Mouse (Mus musculus) embryonic facial prominence, embryonic 13.5 days (tissue): Measurements from ENCODE around the gene Stat6. TPM values are rescaled to one million over a fixed set of nuclear protein-coding genes. Genes with fewer than 3 reads are reported as not detected.

Experiments
- ATAC-seq: fragments of 200-750 bp; cut with Nextera tagmentation; 2 replicates; pipeline ENCODE4 v1.8.0; 2017; ENCODE audit warnings: low read depth; ENCODE audit not compliant: insufficient number of reproducible peaks, insufficient read depth, low FRiP score, low TSS enrichment
- H3K27ac ChIP-seq: fragments of 300-500 bp; sonication (generic); 2 replicates; pipeline ENCODE4 v1.5.1; 2015; ENCODE audit warnings: moderate library complexity, mild to moderate bottlenecking, inconsistent platforms
- H3K27me3 ChIP-seq: fragments of 300-500 bp; sonication (generic); 2 replicates; pipeline ENCODE4 v1.6.1; 2015; ENCODE audit warnings: mild to moderate bottlenecking, inconsistent platforms
- H3K36me3 ChIP-seq: fragments of 300-500 bp; sonication (generic); 2 replicates; pipeline ENCODE4 v1.6.1; 2015; ENCODE audit warnings: mild to moderate bottlenecking, inconsistent platforms
- H3K4me1 ChIP-seq: fragments of 300-500 bp; sonication (generic); 2 replicates; pipeline ENCODE4 v1.6.1; 2015; ENCODE audit warnings: inconsistent platforms
- H3K4me2 ChIP-seq: fragments of 300-500 bp; sonication (generic); 2 replicates; pipeline ENCODE4 v1.6.1; 2015; ENCODE audit warnings: moderate library complexity, mild to moderate bottlenecking, inconsistent platforms
- H3K4me3 ChIP-seq: fragments of 300-500 bp; sonication (generic); 2 replicates; pipeline ENCODE4 v1.5.1; 2015; ENCODE audit warnings: mild to moderate bottlenecking, inconsistent platforms
- H3K9ac ChIP-seq: fragments of 300-500 bp; sonication (generic); 2 replicates; pipeline ENCODE4 v1.6.1; 2015; ENCODE audit warnings: mild to moderate bottlenecking, inconsistent platforms
- H3K9me3 ChIP-seq: fragments of 300-500 bp; sonication (generic); 2 replicates; pipeline ENCODE4 v1.6.1; 2016; ENCODE audit warnings: inconsistent platforms
- WGBS: fragments of 180-500 bp; shearing (Covaris S2); methylation state at CpG from one replicate; pipeline ENCODE4 v1.1.7; 2015; ENCODE audit warnings: mixed read lengths; 5-methylcytosine and 5-hydroxymethylcytosine counted together
- polyA plus RNA-seq: library from polyadenylated mRNA; unstranded; fragments of >200 nt; fragmentation: Nextera tagmentation; extraction: Ambion mirVana; gene quantifications from 2 replicates; pipeline ENCODE4 v1.2.1, GENCODE M21; 2015

Stat6 gene
- polyA plus RNA-seq, 1 experiment from 2014 or later, result 21.1 TPM

DNA sequence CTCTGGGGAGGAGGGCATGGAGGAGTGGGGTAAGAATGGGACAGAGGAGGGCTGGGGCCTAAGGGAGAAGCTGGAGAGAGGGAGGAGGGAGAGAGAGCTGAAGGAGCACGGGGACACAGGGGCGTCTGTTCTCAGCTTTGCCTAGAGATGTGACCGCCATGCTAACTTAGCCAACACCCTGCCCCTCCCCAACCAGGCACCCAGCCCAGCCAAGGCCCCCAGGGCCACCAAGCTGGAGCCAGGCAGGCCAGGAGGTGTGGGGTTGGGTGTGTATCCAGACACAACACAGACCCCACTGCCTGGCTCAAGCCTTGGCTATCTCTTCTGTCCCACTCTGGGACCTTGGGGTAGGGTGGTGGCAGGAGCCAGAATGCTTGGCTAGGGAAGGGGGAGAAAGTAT is 27.2 kb upstream of the Stat6 start:
- WGBS, result 33% methylated on average over 3 of the region's 3 CpGs

DNA sequence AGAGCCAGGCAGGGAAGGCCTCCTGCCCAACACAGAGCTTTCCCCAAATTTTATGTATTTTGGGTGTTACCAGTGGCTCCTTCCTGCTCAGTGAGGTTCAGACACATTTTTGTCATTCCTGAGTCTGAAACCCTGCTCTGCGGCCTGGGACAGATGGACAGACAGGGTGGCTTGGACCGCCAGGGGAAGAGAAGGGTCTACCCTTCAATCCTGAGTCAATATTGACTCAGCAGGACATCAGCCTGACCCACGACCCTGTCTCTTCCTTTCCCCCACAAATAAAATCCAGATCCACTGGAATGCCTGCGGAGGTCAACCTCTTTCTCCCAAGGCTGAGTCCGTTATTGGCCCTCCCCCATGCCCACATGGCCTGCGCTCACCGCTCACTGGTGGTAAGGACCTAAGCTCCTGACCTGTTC is 26.5 kb upstream of the Stat6 start:
- ATAC-seq, result no peak
- H3K9me3 ChIP-seq, result no peaks in the 10 kb centered on the region
- H3K36me3 ChIP-seq, result peaks cover 30% of the 10 kb centered on the region
- peak overlapping the region; percentile 8; the same call in 1 of the 2 replicates for H3K4me3 ChIP-seq
- WGBS, result 23% methylated on average over 7 of the region's 7 CpGs
- H3K4me2 ChIP-seq, result peak overlapping the region; percentile 85
- H3K27me3 ChIP-seq, result no peaks in the 10 kb centered on the region
- peak overlapping the region; percentile 95 for H3K27ac ChIP-seq
- peaks cover 72% of the 10 kb centered on the region for H3K4me1 ChIP-seq
- H3K9ac ChIP-seq, result peak overlapping the region; percentile 64; the same call in 1 of the 2 replicates

More for the DNA sequence above, 27.2 kb upstream of the Stat6 start:
- Histone ChIP-seq H3K4me2 (peak overlapping the region; percentile 85), H3K4me1 (peaks cover 73% of the 10 kb centered on the region), H3K36me3 (peaks cover 35% of the 10 kb centered on the region), H3K27me3 (no peaks in the 10 kb centered on the region), H3K4me3 (peak overlapping the region; percentile 8; the same call in 1 of the 2 replicates), H3K9me3 (no peaks in the 10 kb centered on the region), H3K9ac (peak overlapping the region; percentile 64; the same call in 1 of the 2 replicates), H3K27ac (peak overlapping the region; percentile 95)
- no peak for ATAC-seq

DNA sequence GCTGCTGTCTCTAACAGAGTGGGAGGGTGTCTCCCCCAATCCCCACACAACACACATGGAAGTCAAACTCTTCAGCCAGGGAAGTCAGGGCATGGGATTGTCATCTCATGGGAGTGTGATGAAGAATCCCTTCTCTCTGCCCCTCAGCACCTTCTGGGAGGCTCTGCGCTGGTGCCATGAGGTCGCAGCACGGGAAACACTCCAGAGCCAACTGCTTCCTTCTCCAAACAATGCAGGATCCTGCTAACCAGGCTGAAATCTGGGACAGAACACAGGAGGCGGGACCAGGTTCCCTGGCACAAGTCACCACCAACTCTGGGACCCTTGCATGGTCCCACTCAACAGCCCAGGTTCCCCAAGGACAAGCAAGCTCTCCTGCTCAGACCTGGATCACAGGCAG is 25.5 kb upstream of the Stat6 start:
- Histone ChIP-seq H3K4me3 (peak overlapping the region; percentile 4; the same call in 1 of the 2 replicates), H3K27ac (peak overlapping the region; percentile 74), H3K36me3 (peaks cover 20% of the 10 kb centered on the region), H3K9me3 (no peaks in the 10 kb centered on the region), H3K27me3 (no peaks in the 10 kb centered on the region), H3K4me1 (peaks cover 77% of the 10 kb centered on the region), H3K4me2 (peak overlapping the region; percentile 85), H3K9ac (peak overlapping the region; percentile 44)
- 53% methylated on average over 4 of the region's 4 CpGs for WGBS
- ATAC-seq, result no peak

DNA sequence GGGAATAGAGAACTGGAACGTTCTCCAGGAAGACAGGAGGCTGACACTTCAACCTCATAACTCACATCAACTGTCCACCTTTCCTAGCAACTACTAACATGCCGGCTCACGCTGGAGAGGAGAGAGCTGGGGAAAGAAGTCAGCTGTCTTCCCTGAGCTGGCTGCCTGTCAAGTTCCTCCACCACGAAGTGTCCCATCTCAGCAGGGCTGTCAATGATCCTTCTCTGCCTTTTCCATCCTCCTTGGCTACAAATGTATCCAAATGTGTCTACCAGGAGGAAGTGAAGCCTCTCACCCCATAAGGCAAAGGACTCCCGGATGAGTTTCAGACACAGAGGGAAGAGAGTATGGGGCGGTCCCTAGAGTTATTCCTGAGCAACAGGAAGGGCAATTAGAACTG is 24.6 kb upstream of the Stat6 start:
- peaks cover 75% of the 10 kb centered on the region for H3K4me1 ChIP-seq
- ATAC-seq, result no peak
- peak overlapping the region; percentile 94 for H3K9ac ChIP-seq
- no peaks in the 10 kb centered on the region for H3K27me3 ChIP-seq
- H3K27ac ChIP-seq, result 0 out of 2 replicates have a peak overlapping the region, but pooled peaks have one; percentile 98
- H3K4me2 ChIP-seq, result peak overlapping the region; percentile 85
- H3K9me3 ChIP-seq, result no peaks in the 10 kb centered on the region
- 26% methylated on average over 6 of the region's 6 CpGs for WGBS
- H3K36me3 ChIP-seq, result peaks cover 11% of the 10 kb centered on the region
- peak overlapping the region; percentile 87 for H3K4me3 ChIP-seq

DNA sequence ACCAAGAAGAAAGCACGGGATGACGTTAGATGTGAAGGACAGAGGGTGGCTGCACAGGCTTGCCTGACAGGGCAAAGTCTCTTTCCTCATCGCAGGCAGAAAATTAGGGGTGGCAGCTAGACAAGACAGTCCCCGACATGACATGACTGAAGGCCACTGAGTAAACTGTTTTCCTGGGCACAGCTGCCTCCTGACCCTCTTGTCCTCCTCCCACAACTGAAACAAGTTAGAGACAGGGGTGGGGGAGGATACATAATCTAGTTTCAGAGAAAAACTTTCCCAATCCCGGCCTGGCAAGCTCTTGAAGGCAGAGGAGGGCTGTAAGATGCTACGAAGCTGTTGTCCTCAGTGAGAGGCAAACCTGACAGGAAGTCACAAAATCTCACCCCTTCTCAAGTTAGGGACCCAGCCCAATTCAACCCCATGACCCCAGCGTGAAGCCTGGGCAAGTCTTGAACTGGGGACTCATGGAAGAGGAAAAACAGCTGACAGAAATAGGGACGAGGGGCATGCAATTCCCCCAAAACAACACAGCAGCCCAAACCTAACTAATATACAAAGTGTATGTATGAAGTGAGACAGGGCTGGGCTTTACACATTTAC is 23.6 kb upstream of the Stat6 start:
- Histone ChIP-seq H3K9ac (peak overlapping the region; percentile 94), H3K27me3 (no peaks in the 10 kb centered on the region), H3K4me1 (peaks cover 64% of the 10 kb centered on the region), H3K4me3 (peak overlapping the region; percentile 87), H3K9me3 (no peaks in the 10 kb centered on the region), H3K36me3 (peaks cover 5% of the 10 kb centered on the region), H3K4me2 (peak overlapping the region; percentile 85), H3K27ac (peak overlapping the region; percentile 98)
- ATAC-seq, result no peak
- WGBS, result 13% methylated on average over 8 of the region's 8 CpGs

DNA sequence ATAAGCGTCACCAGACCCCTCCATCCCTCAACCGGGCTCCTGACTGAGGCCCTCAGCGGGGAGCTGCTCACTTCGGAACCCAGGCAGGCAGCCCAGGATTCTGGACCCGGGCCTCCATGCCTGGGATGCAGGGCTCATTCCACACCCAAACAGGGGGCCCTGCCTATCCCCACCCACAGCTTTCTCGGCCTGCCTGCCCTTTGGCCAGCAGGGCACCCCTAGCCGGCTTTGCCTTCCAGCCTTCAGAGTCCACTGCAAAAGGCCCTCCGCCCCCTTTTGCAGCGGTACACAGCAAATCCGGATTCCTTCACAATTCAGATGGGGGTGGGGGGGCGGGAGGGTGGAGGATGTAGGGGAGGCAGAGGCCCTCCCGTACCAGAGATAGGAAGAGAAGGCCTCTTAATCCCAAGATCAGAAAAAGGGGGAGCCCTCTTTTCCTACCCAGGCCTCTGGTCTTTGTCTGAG is 22.8 kb upstream of the Stat6 start:
- Histone ChIP-seq H3K9ac (peak overlapping the region; percentile 94), H3K4me1 (peaks cover 57% of the 10 kb centered on the region), H3K4me3 (peak overlapping the region; percentile 87), H3K9me3 (no peaks in the 10 kb centered on the region), H3K36me3 (peaks cover 5% of the 10 kb centered on the region), H3K27ac (peak overlapping the region; percentile 98), H3K4me2 (peak overlapping the region; percentile 85), H3K27me3 (no peaks in the 10 kb centered on the region)
- WGBS, result under 1% methylated on average over 12 of the region's 12 CpGs
- no peak for ATAC-seq

DNA sequence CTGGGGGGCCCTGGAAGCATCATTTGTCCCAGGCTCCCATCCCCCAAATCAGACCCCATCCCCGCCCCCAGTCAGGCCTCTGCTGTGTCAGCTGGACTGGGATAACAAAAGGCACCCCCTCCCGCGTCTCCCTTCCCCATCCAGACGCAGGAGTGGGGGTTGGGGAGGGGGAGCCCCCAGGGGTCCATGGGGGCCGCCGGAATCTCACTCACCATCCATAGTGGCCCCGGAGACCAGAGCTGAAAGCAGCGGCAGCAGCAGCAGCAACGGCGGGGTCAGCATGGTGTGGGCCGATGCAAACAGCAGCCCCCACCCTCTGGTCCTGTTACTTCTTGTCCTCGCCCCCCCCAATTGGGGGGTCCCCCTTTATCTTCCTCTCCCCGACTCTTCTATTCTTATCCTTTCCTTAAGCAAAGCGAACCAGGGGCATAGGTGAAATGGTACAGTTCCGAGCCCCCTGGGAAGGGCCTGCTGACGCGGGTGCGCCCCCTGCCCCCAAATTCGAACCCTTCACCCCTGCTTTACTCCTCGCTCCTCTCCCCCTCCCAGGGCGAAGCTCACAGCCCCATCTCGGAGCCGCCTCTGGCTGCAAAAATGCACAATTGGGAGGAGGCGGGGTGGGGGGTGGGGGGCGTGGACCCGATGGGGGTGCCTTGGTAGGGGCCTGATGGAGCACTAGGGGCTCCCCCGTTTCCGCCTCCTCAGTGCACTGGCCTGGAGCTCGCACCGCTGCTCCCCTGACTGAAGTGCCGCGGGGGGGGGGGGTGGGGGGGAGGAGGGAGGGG is 22.2 kb upstream of the Stat6 start, which contains the start of gene Lrp1:
TSS of gene Lrp1 (minus strand) at position 743 of the 785 bp plus-strand sequence.
- peaks cover 50% of the 10 kb centered on the region for H3K4me1 ChIP-seq
- WGBS, result under 1% methylated on average over 27 of the region's 32 CpGs
- peak within 1 kb of the TSS; percentile 94 for H3K9ac ChIP-seq

DNA sequence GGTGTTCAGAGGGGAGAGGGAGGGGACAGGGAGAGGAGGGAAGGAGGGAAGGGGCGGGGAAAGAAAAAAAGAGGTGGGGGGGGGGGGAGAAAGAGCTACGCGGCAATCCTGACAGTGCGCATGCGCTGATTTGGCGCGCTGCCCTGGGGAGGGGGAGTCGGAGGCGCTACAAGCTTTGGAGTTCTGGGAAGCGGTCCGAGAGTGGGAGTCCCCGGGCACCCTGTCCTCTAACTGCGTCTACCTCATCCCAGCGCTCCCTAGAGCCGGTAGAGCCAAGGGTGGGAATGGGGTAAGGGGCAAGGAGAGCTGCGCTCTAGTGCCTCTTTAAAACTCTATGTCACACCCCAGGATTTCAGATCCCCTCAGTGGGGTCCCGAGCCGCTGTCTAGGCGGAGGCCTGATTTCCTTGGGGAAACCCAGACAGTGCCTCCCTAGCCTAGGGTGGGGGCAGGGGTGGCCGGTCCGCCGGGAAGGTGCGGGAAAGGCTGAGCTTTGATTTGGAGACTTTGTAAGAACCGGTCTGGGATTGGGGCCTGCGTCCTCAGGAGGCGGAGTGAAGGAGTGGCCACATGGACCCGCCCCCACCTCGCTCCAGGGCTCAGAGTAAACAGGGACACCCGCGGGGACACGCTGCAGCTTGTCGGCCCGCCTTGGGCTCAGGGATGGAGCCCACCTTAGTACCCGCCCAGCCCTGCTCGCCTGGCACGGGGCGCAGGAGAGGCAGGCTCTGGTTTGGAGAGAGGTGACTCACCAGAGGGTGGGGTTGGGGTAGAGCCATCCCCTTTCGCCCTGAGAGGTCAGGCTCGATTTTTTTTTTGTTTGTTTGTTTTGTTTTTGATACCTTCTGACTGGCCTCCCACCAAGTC is 21.4 kb upstream of the Stat6 start:
- Histone ChIP-seq H3K9ac (peak overlapping the region; percentile 85), H3K4me3 (peak overlapping the region; percentile 87), H3K4me1 (peaks cover 42% of the 10 kb centered on the region), H3K27ac (peak overlapping the region; percentile 98), H3K4me2 (peak overlapping the region; percentile 85), H3K36me3 (peaks cover 5% of the 10 kb centered on the region), H3K9me3 (0 out of 2 replicates have a peak, but pooled peaks cover 5% of the 10 kb centered on the region), H3K27me3 (no peaks in the 10 kb centered on the region)
- WGBS, result under 1% methylated on average over 39 of the region's 39 CpGs
- ATAC-seq, result peak; percentile 88

More for the DNA sequence above, 22.2 kb upstream of the Stat6 start, which contains the start of gene Lrp1:
- ATAC-seq, result peak; percentile 77
- Histone ChIP-seq H3K4me3 (peak within 1 kb of the TSS; percentile 87), H3K27me3 (no peaks in the 10 kb centered on the region), H3K4me2 (peak within 1 kb of the TSS; percentile 85), H3K27ac (peak within 1 kb of the TSS; percentile 98), H3K9me3 (no peaks in the 10 kb centered on the region), H3K36me3 (peaks cover 5% of the 10 kb centered on the region)

DNA sequence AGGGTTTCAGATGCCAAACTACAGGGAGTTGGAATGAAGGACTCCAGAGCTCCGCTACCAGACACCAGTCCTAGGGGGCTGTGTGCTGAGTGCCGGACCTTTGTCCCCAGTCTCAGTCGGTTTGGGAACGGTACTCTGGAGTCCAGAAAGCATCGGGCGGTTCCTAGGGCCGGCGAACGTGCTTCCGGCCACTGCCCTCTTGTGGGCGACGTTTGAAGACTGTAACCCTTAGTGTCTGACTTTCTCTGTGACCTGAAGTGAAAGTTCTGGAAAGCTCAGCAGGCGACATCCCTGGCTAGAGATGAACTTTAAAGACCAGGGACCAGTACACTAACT is 20.8 kb upstream of the Stat6 start:
- no peak for ATAC-seq
- Histone ChIP-seq H3K27ac (peak overlapping the region; percentile 98), H3K36me3 (peaks cover 3% of the 10 kb centered on the region), H3K27me3 (no peaks in the 10 kb centered on the region), H3K4me3 (peak overlapping the region; percentile 87), H3K9ac (peak overlapping the region; percentile 85), H3K9me3 (peaks cover 10% of the 10 kb centered on the region; the same call in 1 of the 2 replicates), H3K4me1 (peaks cover 36% of the 10 kb centered on the region), H3K4me2 (peak overlapping the region; percentile 85)
- 1% methylated on average over 13 of the region's 13 CpGs for WGBS

DNA sequence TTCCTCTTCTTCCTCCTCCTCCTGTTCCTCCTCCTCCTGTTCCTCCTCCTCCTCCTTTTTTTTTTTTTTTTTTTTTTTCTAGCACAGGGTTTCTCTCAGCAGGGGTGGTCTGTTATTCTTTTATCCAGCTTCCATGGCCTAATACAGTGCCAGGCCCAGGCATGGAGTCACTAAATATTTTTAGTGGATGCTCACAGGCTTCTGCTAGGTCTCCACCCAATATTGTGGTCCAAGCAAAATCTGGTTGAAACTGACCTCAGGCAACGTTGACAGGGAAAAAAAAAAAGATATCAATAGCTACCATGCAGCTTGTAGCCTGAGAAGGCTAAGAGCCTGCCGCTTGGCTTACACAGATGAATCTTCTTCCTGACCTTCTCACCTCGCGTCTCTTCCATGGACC is 20.1 kb upstream of the Stat6 start:
- peaks cover 30% of the 10 kb centered on the region for H3K4me1 ChIP-seq
- no peak overlapping the region for H3K4me3 ChIP-seq
- no peak for ATAC-seq
- peak overlapping the region; percentile 98 for H3K27ac ChIP-seq
- H3K4me2 ChIP-seq, result peak overlapping the region; percentile 85
- no peaks in the 10 kb centered on the region for H3K27me3 ChIP-seq
- no peaks in the 10 kb centered on the region for H3K36me3 ChIP-seq
- 59% methylated on average over 4 of the region's 4 CpGs for WGBS
- H3K9ac ChIP-seq, result no peak overlapping the region
- H3K9me3 ChIP-seq, result peaks cover 10% of the 10 kb centered on the region; the same call in 1 of the 2 replicates
